Mouse (Mus musculus) cortical plate, adult 2 months (tissue): ENCODE data around the gene Trpc4ap.

ENCODE experiments used
- CTCF ChIP-seq: fragments of 200-500 bp; IDR thresholded peaks from 2 replicates; pipeline ENCODE4 v1.5.1; 2011; ENCODE audit warnings: mild to moderate bottlenecking, control low read depth, low read length; ENCODE audit not compliant: insufficient read depth; ENCODE audit errors: extremely low read depth
- POLR2A ChIP-seq: fragments of 200-500 bp; IDR thresholded peaks from 2 replicates; pipeline ENCODE4 v1.6.1; 2011; ENCODE audit warnings: mild to moderate bottlenecking, low read length, control low read depth; ENCODE audit not compliant: insufficient read depth; ENCODE audit errors: extremely low read depth

- TF ChIP-seq POLR2A (no peak), CTCF (no peak)
These were observed 2.4 kb upstream of the Trpc4ap start for GRCm38 (mm10) chr2:155694564-155694963.
